Mouse (Mus musculus) cerebellum, adult 2 months (tissue): ENCODE measurements at regions not wholly inside any gene's neighbourhood (a gene's known extent, or its start where the extent isn't known, plus 50 kb on each side); places are given as distances from the start of the nearest gene placed in this dataset.

Source experiments
- CTCF ChIP-seq: fragments of 200-500 bp; IDR thresholded peaks from 2 replicates; pipeline ENCODE4 v1.5.1; 2011; ENCODE audit warnings: low read depth, mild to moderate bottlenecking, control low read depth, low read length, moderate library complexity, borderline replicate concordance; ENCODE audit not compliant: insufficient read depth
- POLR2A ChIP-seq: fragments of 200-500 bp; IDR thresholded peaks from 2 replicates; pipeline ENCODE4 v1.6.1; 2011; ENCODE audit warnings: low read length, control low read depth, borderline replicate concordance; ENCODE audit not compliant: insufficient read depth

GRCm38 (mm10) chr16:20828996-20829731 lies 94.9 kb upstream of the Thpo start:
- TF ChIP-seq POLR2A, result no peak
- no peak for TF ChIP-seq CTCF
